ENCODE assay signal across 15 mouse cellular contexts in the genomic region with DNA sequence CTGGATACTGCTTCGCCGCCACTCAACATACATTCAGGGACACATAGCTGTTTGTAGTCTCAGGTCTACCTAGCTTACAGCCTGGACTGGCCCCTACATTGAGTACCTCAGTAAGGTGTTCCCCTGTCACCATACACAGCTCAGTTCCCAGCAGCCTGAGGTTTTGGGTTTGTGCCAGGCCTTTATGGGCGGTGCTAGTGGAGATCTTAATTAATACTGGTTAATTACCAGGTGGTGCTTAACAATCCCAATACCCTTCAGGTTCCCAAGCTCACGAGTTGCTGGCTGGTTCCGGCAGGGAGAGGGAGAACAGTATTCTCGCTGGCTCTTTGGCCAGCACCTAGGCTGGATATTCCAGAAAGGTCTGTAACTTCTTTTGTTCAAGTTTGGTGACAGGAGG. TPM values are rescaled to one million over a fixed set of nuclear protein-coding genes. Genes with fewer than 3 reads are reported as not detected.
A peak's percentile ranks its signal among the peaks of the same experiment; 100 is the strongest.
DNase-seq lines count a peak whose midpoint lies in the region; ATAC-seq and TF ChIP-seq lines count a peak whose summit lies in the region.
"Had no signal": no experiment of that assay in that cellular context is flagged by ENCODE, and none has a peak within 500 bp of the region (broad histone marks: within the 10 kb centered on the region; RNA-seq: fewer than 3 reads in every experiment).

No protein-coding gene starts in this region.

- H3K9ac ChIP-seq in hindbrain, embryonic 16.5 days (ENCODE audit: low read depth, low read length), result no peak overlapping the region
- H3K9ac ChIP-seq in midbrain, embryonic 13.5 days (replicated peaks), result no peak overlapping the region

- H3K27ac ChIP-seq in hindbrain, embryonic 10.5 days, result peak overlapping the region; percentile 90; the same call in 1 of the 2 replicates
- H3K27ac ChIP-seq in hindbrain, embryonic 16.5 days (ENCODE audit: low read depth, low read length), result no peak overlapping the region
- no peak overlapping the region for H3K27ac ChIP-seq in midbrain, embryonic 10.5 days (replicated peaks)
- no peak overlapping the region for H3K27ac ChIP-seq in midbrain, embryonic 13.5 days
- H3K27ac ChIP-seq in small intestine, adult 2 months (ENCODE audit: insufficient read depth, low read depth, low read length), result peak overlapping the region; percentile 86

- H3K4me3 ChIP-seq in hindbrain, embryonic 10.5 days, result no peak overlapping the region
- H3K4me3 ChIP-seq in hindbrain, embryonic 16.5 days (ENCODE audit: low read length), result no peak overlapping the region
- H3K4me3 ChIP-seq in midbrain, embryonic 10.5 days, result peak overlapping the region; percentile 78; the same call in 1 of the 2 replicates
- H3K4me3 ChIP-seq in midbrain, embryonic 13.5 days (replicated peaks), result no peak overlapping the region
- H3K4me3 ChIP-seq in small intestine, adult 2 months (ENCODE audit: low read depth, low read length), result no peak overlapping the region

- no peaks in the 10 kb centered on the region for H3K36me3 ChIP-seq in hindbrain, embryonic 10.5 days
- no peaks in the 10 kb centered on the region for H3K36me3 ChIP-seq in hindbrain, embryonic 16.5 days (ENCODE audit: control insufficient read depth, insufficient read depth, low read length)
- 0 out of 2 replicates have a peak, but pooled peaks cover 2% of the 10 kb centered on the region for H3K36me3 ChIP-seq in midbrain, embryonic 10.5 days
- no peaks in the 10 kb centered on the region for H3K36me3 ChIP-seq in midbrain, embryonic 13.5 days
- no peaks in the 10 kb centered on the region for H3K36me3 ChIP-seq in small intestine, adult 2 months (ENCODE audit: control insufficient read depth, insufficient read depth, low read length)
- H3K36me3 ChIP-seq: midbrain, embryonic 12.5 days; neural tube, embryonic 12.5 days had no signal

- ATAC-seq in hindbrain, embryonic 16.5 days, result no peak
- ATAC-seq in midbrain, embryonic 13.5 days, result no peak
- ATAC-seq: activated CD4-positive, CD25-positive, alpha-beta regulatory T cell, adult 4 months had no signal

- TF ChIP-seq POLR2A in small intestine, adult 2 months (IDR thresholded peaks at IDR 0.05; ENCODE audit: low read depth, low read length), result peak; percentile 8; the same call in 1 of the 2 replicates

- no peaks in the 10 kb centered on the region for H3K9me3 ChIP-seq in hindbrain, embryonic 10.5 days
- no peaks in the 10 kb centered on the region for H3K9me3 ChIP-seq in hindbrain, embryonic 16.5 days (ENCODE audit: control insufficient read depth, low read length)
- H3K9me3 ChIP-seq in midbrain, embryonic 10.5 days (replicated peaks), result no peaks in the 10 kb centered on the region
- H3K9me3 ChIP-seq in midbrain, embryonic 13.5 days, result no peaks in the 10 kb centered on the region
- H3K9me3 ChIP-seq: midbrain, embryonic 12.5 days; neural tube, embryonic 12.5 days had no signal

- no peak for TF ChIP-seq CTCF in small intestine, adult 2 months (IDR thresholded peaks at IDR 0.05; ENCODE audit: extremely low read depth, insufficient read length, insufficient replicate concordance, low read depth, low read length)

- peaks cover 73% of the 10 kb centered on the region for H3K4me1 ChIP-seq in hindbrain, embryonic 10.5 days (replicated peaks)
- H3K4me1 ChIP-seq in hindbrain, embryonic 16.5 days (ENCODE audit: control insufficient read depth, insufficient read depth, low read depth, low read length), result peaks cover 23% of the 10 kb centered on the region
- H3K4me1 ChIP-seq in midbrain, embryonic 10.5 days, result peaks cover 82% of the 10 kb centered on the region
- peaks cover 72% of the 10 kb centered on the region for H3K4me1 ChIP-seq in midbrain, embryonic 13.5 days (replicated peaks)
- H3K4me1 ChIP-seq in small intestine, adult 2 months (ENCODE audit: control insufficient read depth, insufficient read depth, insufficient read length, low read length), result peaks cover 42% of the 10 kb centered on the region

- H3K4me2 ChIP-seq in hindbrain, embryonic 16.5 days (ENCODE audit: low read length), result no peak overlapping the region
- no peak overlapping the region for H3K4me2 ChIP-seq in midbrain, embryonic 13.5 days (replicated peaks)

- no peak for DNase-seq in hindbrain, embryonic 10.5 days (ENCODE audit: low spot score)
- DNase-seq in midbrain, embryonic 10.5 days (ENCODE audit: low spot score), result no peak
- DNase-seq in cerebellum, postnatal 14 days, result peak; percentile 21 to 25
- no peak for DNase-seq in heart, adult 18-20 months
- DNase-seq in heart, adult 9 months (ENCODE audit: low spot score in 2 of 2), result no peak
- DNase-seq: embryo, embryonic 11 days; gastrocnemius, postnatal 25 days; right cerebral cortex, adult 18-20 months; thymus, postnatal 36 days had no signal

- 92% methylated on average over 6 of the region's 6 CpGs for WGBS in hindbrain, embryonic 10.5 days
- 76% methylated on average over 6 of the region's 6 CpGs for WGBS in hindbrain, embryonic 16.5 days
- WGBS in midbrain, embryonic 10.5 days, result 87% methylated on average over 6 of the region's 6 CpGs
- 87% methylated on average over 6 of the region's 6 CpGs for WGBS in midbrain, embryonic 13.5 days
- 55% methylated on average over 6 of the region's 6 CpGs for WGBS in small intestine, adult 2 months

- H3K27me3 ChIP-seq in hindbrain, embryonic 10.5 days (ENCODE audit: insufficient read depth, poor library complexity, severe bottlenecking), result peaks cover 36% of the 10 kb centered on the region
- H3K27me3 ChIP-seq in hindbrain, embryonic 16.5 days (replicated peaks; ENCODE audit: control insufficient read depth, insufficient read depth, low read length), result no peaks in the 10 kb centered on the region
- H3K27me3 ChIP-seq in midbrain, embryonic 10.5 days (ENCODE audit: low read depth, poor library complexity, severe bottlenecking), result peaks cover 35% of the 10 kb centered on the region
- peaks cover 6% of the 10 kb centered on the region; the same call in 1 of the 2 replicates for H3K27me3 ChIP-seq in midbrain, embryonic 13.5 days
- no peaks in the 10 kb centered on the region for H3K27me3 ChIP-seq in small intestine, adult 2 months (ENCODE audit: control insufficient read depth, insufficient read depth, low read length)
- H3K27me3 ChIP-seq: neural tube, embryonic 12.5 days had no signal

RNA-seq across cellular contexts. Expression of gene Prkar2a, which starts 1.8 kb away (rescaled TPM):
- 34.2 and 35.0 TPM in 2 replicates for polyA plus RNA-seq in hindbrain, embryonic 10.5 days (2016; fragmentation: Nextera tagmentation; extraction: Ambion mirVana)
- 36.8 and 52.8 TPM in 2 replicates for polyA plus RNA-seq in hindbrain, embryonic 16.5 days (2015; fragmentation: Nextera tagmentation; extraction: Ambion mirVana)
- 34.6 and 40.8 TPM in 2 replicates for polyA plus RNA-seq in midbrain, embryonic 10.5 days (2016; fragmentation: Nextera tagmentation; extraction: Ambion mirVana)
- 49.3 and 54.0 TPM in 2 replicates for polyA plus RNA-seq in midbrain, embryonic 13.5 days (2015; fragmentation: Nextera tagmentation; extraction: Ambion mirVana)
- 17.6 and 31.5 TPM in 2 replicates for polyA plus RNA-seq in small intestine, adult 2 months (2012; rRNA removed)
- total RNA-seq in heart, adult 18-20 months (2021), result 10 to 100 TPM; 76.2 to 79.9 TPM

RNA-seq across cellular contexts. Expression of gene Slc25a20, which starts 29.0 kb away (rescaled TPM):
- 30.0 and 33.8 TPM in 2 replicates for polyA plus RNA-seq in hindbrain, embryonic 10.5 days (2016; fragmentation: Nextera tagmentation; extraction: Ambion mirVana)
- polyA plus RNA-seq in hindbrain, embryonic 16.5 days (2015; fragmentation: Nextera tagmentation; extraction: Ambion mirVana), result 48.7 and 51.3 TPM in 2 replicates
- polyA plus RNA-seq in midbrain, embryonic 10.5 days (2016; fragmentation: Nextera tagmentation; extraction: Ambion mirVana), result 34.5 and 36.2 TPM in 2 replicates
- polyA plus RNA-seq in midbrain, embryonic 13.5 days (2015; fragmentation: Nextera tagmentation; extraction: Ambion mirVana), result 39.5 and 40.5 TPM in 2 replicates
- polyA plus RNA-seq in small intestine, adult 2 months (2012; rRNA removed), result 19.7 and 26.0 TPM in 2 replicates
- 100 to 1,000 TPM; 214 to 233 TPM for total RNA-seq in heart, adult 18-20 months (2021)

RNA-seq across cellular contexts. Expression of gene Arih2, which starts 41.7 kb away (rescaled TPM):
- polyA plus RNA-seq in hindbrain, embryonic 10.5 days (2016; fragmentation: Nextera tagmentation; extraction: Ambion mirVana), result 56.4 and 58.8 TPM in 2 replicates
- 44.6 and 48.0 TPM in 2 replicates for polyA plus RNA-seq in hindbrain, embryonic 16.5 days (2015; fragmentation: Nextera tagmentation; extraction: Ambion mirVana)
- polyA plus RNA-seq in midbrain, embryonic 10.5 days (2016; fragmentation: Nextera tagmentation; extraction: Ambion mirVana), result 66.8 and 72.6 TPM in 2 replicates
- polyA plus RNA-seq in midbrain, embryonic 13.5 days (2015; fragmentation: Nextera tagmentation; extraction: Ambion mirVana), result 53.6 and 54.0 TPM in 2 replicates
- 13.1 and 22.4 TPM in 2 replicates for polyA plus RNA-seq in small intestine, adult 2 months (2012; rRNA removed)
- 10 to 100 TPM; 40.6 to 42.7 TPM for total RNA-seq in heart, adult 18-20 months (2021)

Comparison
In these comparisons a context has a peak if more than half of its experiments do, and no peak if none do; other contexts are left out.
1. H3K27ac ChIP-seq: peak in hindbrain, embryonic 10.5 days (single experiment) and small intestine, adult 2 months (single experiment); none in hindbrain, embryonic 16.5 days (single experiment), midbrain, embryonic 10.5 days (single experiment) and midbrain, embryonic 13.5 days (single experiment).
2. DNase-seq: peak in cerebellum, postnatal 14 days (2 of 2); none in hindbrain, embryonic 10.5 days (single experiment), midbrain, embryonic 10.5 days (single experiment), heart, adult 18-20 months (0 of 2) and heart, adult 9 months (0 of 2).